Mouse (Mus musculus) small intestine, adult 2 months (tissue): ENCODE data around the gene Lst1.

ENCODE experiments used
- CTCF ChIP-seq: fragments of 200-500 bp; IDR thresholded peaks from 2 replicates; pipeline ENCODE4 v1.5.1; 2012; ENCODE audit warnings: low read depth, mild to moderate bottlenecking, control low read depth, inconsistent platforms, low read length, moderate library complexity, mixed read lengths; ENCODE audit not compliant: insufficient replicate concordance, insufficient read length; ENCODE audit errors: extremely low read depth
- POLR2A ChIP-seq: fragments of 200-500 bp; IDR thresholded peaks from 2 replicates; pipeline ENCODE4 v1.6.1; 2012; ENCODE audit warnings: low read depth, mild to moderate bottlenecking, control low read depth, inconsistent platforms, low read length, moderate library complexity

DNA sequence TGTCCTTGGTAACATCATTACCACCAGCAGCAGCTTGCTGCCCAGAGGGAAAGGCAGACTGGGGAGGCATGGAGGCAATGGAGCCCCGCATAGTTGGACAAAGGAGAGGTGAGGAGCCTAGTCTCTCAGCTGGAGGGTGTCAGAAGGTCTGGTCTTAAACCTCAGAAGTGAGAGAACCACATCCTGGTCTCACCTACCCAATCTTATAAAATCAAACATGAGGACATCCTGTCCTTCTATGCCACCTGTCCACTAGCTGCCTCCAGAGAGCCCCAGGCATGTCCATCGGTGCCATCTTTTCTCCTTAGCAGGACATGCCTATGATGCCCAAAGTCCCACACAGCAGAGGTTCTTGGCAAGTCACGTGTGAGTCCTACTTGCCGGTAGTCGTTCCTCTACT is 8.1 kb downstream of the Lst1 start:
- no peak for TF ChIP-seq CTCF
- TF ChIP-seq POLR2A: no peak
